Comparison of ENCODE assay signal across 8 mouse cellular contexts in genomic region chr6:144961253-144962012, GRCm38 (mm10).
DNase-seq lines count a peak whose midpoint lies in the region; ATAC-seq and TF ChIP-seq lines count a peak whose summit lies in the region.

No protein-coding gene starts in this region.

- ATAC-seq in midbrain, embryonic 11.5 days (ENCODE audit: low FRiP score) = peak; percentile 9; the same call in 1 of the 2 replicates
- no peak for ATAC-seq in intestine, postnatal 0 days
- peak; percentile 74 for ATAC-seq in midbrain, embryonic 15.5 days (replicated peaks)
- no peak for ATAC-seq in heart, embryonic 11.5 days (replicated peaks; ENCODE audit: insufficient number of reproducible peaks, low FRiP score, low TSS enrichment)

- no peak overlapping the region for H3K4me3 ChIP-seq in midbrain, embryonic 11.5 days (ENCODE audit: low read depth, low read length)
- no peak overlapping the region for H3K4me3 ChIP-seq in midbrain, embryonic 10.5 days
- no peak overlapping the region for H3K4me3 ChIP-seq in intestine, postnatal 0 days (ENCODE audit: low read depth, low read length)
- H3K4me3 ChIP-seq in midbrain, embryonic 15.5 days = peak overlapping the region; percentile 12; the same call in 1 of the 2 replicates
- H3K4me3 ChIP-seq in heart, embryonic 11.5 days (ENCODE audit: low read depth, low read length) = no peak overlapping the region

- H3K36me3 ChIP-seq in midbrain, embryonic 11.5 days (ENCODE audit: control insufficient read depth, insufficient read depth, low read length) = no peaks in the 10 kb centered on the region
- no peaks in the 10 kb centered on the region for H3K36me3 ChIP-seq in midbrain, embryonic 10.5 days
- H3K36me3 ChIP-seq in intestine, postnatal 0 days (ENCODE audit: control insufficient read depth, insufficient read depth) = no peaks in the 10 kb centered on the region
- no peaks in the 10 kb centered on the region for H3K36me3 ChIP-seq in midbrain, embryonic 15.5 days (replicated peaks)
- no peaks in the 10 kb centered on the region for H3K36me3 ChIP-seq in heart, embryonic 11.5 days (ENCODE audit: control insufficient read depth, insufficient read depth, low read length)

- no peaks in the 10 kb centered on the region for H3K9me3 ChIP-seq in midbrain, embryonic 11.5 days (ENCODE audit: control insufficient read depth, low read length)
- H3K9me3 ChIP-seq in midbrain, embryonic 10.5 days (replicated peaks) = no peaks in the 10 kb centered on the region
- H3K9me3 ChIP-seq in intestine, postnatal 0 days (ENCODE audit: control insufficient read depth) = no peaks in the 10 kb centered on the region
- H3K9me3 ChIP-seq in midbrain, embryonic 15.5 days = no peaks in the 10 kb centered on the region
- no peaks in the 10 kb centered on the region for H3K9me3 ChIP-seq in heart, embryonic 11.5 days (replicated peaks; ENCODE audit: control insufficient read depth, low read length)

- TF ChIP-seq CTCF in intestine, postnatal 0 days (IDR thresholded peaks at IDR 0.05; ENCODE audit: low read depth) = peak; percentile 69

- H3K4me2 ChIP-seq in midbrain, embryonic 11.5 days = no peak overlapping the region
- peak overlapping the region; percentile 38 for H3K4me2 ChIP-seq in intestine, postnatal 0 days (replicated peaks; ENCODE audit: low read depth)
- peak overlapping the region; percentile 35 for H3K4me2 ChIP-seq in midbrain, embryonic 15.5 days
- no peak overlapping the region for H3K4me2 ChIP-seq in heart, embryonic 11.5 days

- peak; percentile 9 for DNase-seq in cerebellum, adult 9-10 months
- no peak for DNase-seq in cerebellum, adult 11 months
- DNase-seq in midbrain, embryonic 11.5 days (ENCODE audit: low spot score, missing footprints) = no peak
- no peak for DNase-seq in midbrain, embryonic 10.5 days (ENCODE audit: low spot score)
- no peak for DNase-seq in ovary, postnatal 14 days (ENCODE audit: low spot score)

- no peaks in the 10 kb centered on the region for H3K27me3 ChIP-seq in midbrain, embryonic 11.5 days (ENCODE audit: control insufficient read depth, insufficient read depth, low read length)
- H3K27me3 ChIP-seq in midbrain, embryonic 10.5 days (ENCODE audit: low read depth, poor library complexity, severe bottlenecking) = no peaks in the 10 kb centered on the region
- no peaks in the 10 kb centered on the region for H3K27me3 ChIP-seq in intestine, postnatal 0 days (replicated peaks; ENCODE audit: control insufficient read depth, insufficient read depth, low read length)
- no peaks in the 10 kb centered on the region for H3K27me3 ChIP-seq in midbrain, embryonic 15.5 days (replicated peaks)
- H3K27me3 ChIP-seq in heart, embryonic 11.5 days (ENCODE audit: control insufficient read depth, insufficient read depth, low read length) = no peaks in the 10 kb centered on the region

- no peaks in the 10 kb centered on the region for H3K4me1 ChIP-seq in midbrain, embryonic 11.5 days (ENCODE audit: control insufficient read depth, insufficient read depth, low read length)
- H3K4me1 ChIP-seq in midbrain, embryonic 10.5 days = no peaks in the 10 kb centered on the region
- H3K4me1 ChIP-seq in intestine, postnatal 0 days (replicated peaks; ENCODE audit: control insufficient read depth, insufficient read depth, low read length) = no peaks in the 10 kb centered on the region
- no peaks in the 10 kb centered on the region for H3K4me1 ChIP-seq in midbrain, embryonic 15.5 days
- H3K4me1 ChIP-seq in heart, embryonic 11.5 days (ENCODE audit: control insufficient read depth, insufficient read depth, low read length) = no peaks in the 10 kb centered on the region

- no peak overlapping the region for H3K27ac ChIP-seq in midbrain, embryonic 11.5 days (ENCODE audit: low read depth, low read length)
- no peak overlapping the region for H3K27ac ChIP-seq in midbrain, embryonic 10.5 days (replicated peaks)
- no peak overlapping the region for H3K27ac ChIP-seq in intestine, postnatal 0 days (ENCODE audit: low read depth, low read length)
- H3K27ac ChIP-seq in midbrain, embryonic 15.5 days = no peak overlapping the region
- no peak overlapping the region for H3K27ac ChIP-seq in heart, embryonic 11.5 days (ENCODE audit: low read depth, low read length)

- WGBS in midbrain, embryonic 11.5 days = 85% methylated on average over 25 of the region's 25 CpGs
- 89% methylated on average over 25 of the region's 25 CpGs for WGBS in midbrain, embryonic 10.5 days
- WGBS in intestine, postnatal 0 days = 58% methylated on average over 25 of the region's 25 CpGs
- WGBS in midbrain, embryonic 15.5 days = 61% methylated on average over 25 of the region's 25 CpGs
- 80% methylated on average over 25 of the region's 25 CpGs for WGBS in heart, embryonic 11.5 days (ENCODE audit: insufficient replicate concordance)

- no peak overlapping the region for H3K9ac ChIP-seq in midbrain, embryonic 11.5 days (ENCODE audit: low read length)
- no peak overlapping the region for H3K9ac ChIP-seq in intestine, postnatal 0 days (ENCODE audit: low read depth, low read length)
- no peak overlapping the region for H3K9ac ChIP-seq in midbrain, embryonic 15.5 days
- H3K9ac ChIP-seq in heart, embryonic 11.5 days (ENCODE audit: low read depth, low read length) = no peak overlapping the region

Comparison
In these comparisons a context has a peak if more than half of its experiments do, and no peak if none do; other contexts are left out.
1. H3K4me2 ChIP-seq: peak in intestine, postnatal 0 days (single experiment) and midbrain, embryonic 15.5 days (single experiment); none in midbrain, embryonic 11.5 days (single experiment) and heart, embryonic 11.5 days (single experiment).
2. ATAC-seq: peak in midbrain, embryonic 11.5 days (single experiment) and midbrain, embryonic 15.5 days (single experiment); none in intestine, postnatal 0 days (single experiment) and heart, embryonic 11.5 days (single experiment).